Mouse (Mus musculus): ENCODE data around the gene Lekr1. TPM values are rescaled to one million over a fixed set of nuclear protein-coding genes. Genes with fewer than 3 reads are reported as not detected.

The Lekr1 gene
- not detected in 2 replicates for polyA plus RNA-seq (2011; ENCODE audit: insufficient read depth, insufficient read length, low replicate concordance, missing spikeins)

DNA sequence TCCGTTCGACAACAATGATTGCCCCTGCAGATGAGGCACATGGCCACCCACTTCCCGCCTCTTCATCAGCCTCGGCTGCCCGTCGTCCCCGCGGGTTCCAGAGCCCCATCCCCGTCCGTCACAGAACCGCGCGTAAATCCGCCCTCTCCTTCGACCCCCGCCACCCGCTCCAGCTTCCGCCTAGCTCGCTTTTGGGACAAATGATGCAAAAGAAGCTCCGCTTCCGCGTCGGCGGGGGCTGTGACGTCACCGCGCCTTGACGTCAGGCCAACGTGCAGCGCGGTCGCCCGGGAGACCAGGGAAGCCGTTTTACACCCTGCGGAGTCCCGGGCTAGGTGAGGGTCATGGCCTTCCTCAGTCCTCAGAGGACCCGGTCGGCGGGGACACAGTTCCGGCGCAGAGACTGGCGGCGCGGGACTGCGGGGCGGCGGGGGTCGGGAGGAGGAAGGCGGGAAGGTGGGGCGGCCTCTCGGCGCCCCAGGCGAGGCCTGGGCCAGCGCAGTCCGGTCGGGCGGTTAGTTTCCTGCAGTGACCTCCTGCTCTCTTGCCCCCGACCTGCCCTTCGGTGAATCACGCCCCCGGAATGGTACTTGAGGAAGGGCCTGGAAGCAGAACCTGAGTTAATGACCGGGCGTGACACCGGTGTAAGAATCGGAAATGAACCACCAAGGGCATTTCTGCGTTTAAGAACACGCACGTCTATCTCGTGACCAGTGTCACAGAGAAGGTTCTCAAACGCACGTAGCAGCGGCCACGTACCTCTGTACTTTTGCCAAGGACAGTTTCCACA, at the start of gene Lekr1:
TSS of gene Lekr1 (plus strand) at position 252 of the 790 bp plus-strand sequence.
- WGBS = under 1% methylated on average over 73 of the region's 73 CpGs
- Histone ChIP-seq H3K27ac (ENCODE audit: control insufficient read depth, insufficient read depth, low read depth, low read length, poor library complexity) (peak within 1 kb of the TSS; percentile 32), H3K4me1 (ENCODE audit: control insufficient read depth, insufficient read depth, low read length) (peaks cover 2% of the 10 kb centered on the region; the same call in 1 of the 2 replicates), H3K4me3 (replicated peaks; ENCODE audit: control insufficient read depth, low read depth, low read length) (peak within 1 kb of the TSS; percentile 91)
- TF ChIP-seq CTCF (IDR thresholded peaks at IDR 0.05; ENCODE audit: control insufficient read depth, insufficient read depth, low read length) = no peak
- peak; percentile 83; the same call in 1 of the 2 replicates for TF ChIP-seq POLR2A (IDR thresholded peaks at IDR 0.05; ENCODE audit: borderline replicate concordance, control insufficient read depth, low read depth, low read length)

- Histone ChIP-seq H3K27ac (ENCODE audit: control insufficient read depth, insufficient read depth, low read depth, low read length, poor library complexity) (no peak overlapping the region), H3K4me1 (ENCODE audit: control insufficient read depth, insufficient read depth, low read length) (no peaks in the 10 kb centered on the region), H3K4me3 (replicated peaks; ENCODE audit: control insufficient read depth, low read depth, low read length) (no peak overlapping the region)
- 75% methylated on average over 5 of the region's 5 CpGs for WGBS
- TF ChIP-seq CTCF (IDR thresholded peaks at IDR 0.05; ENCODE audit: control insufficient read depth, insufficient read depth, low read length) (no peak), POLR2A (IDR thresholded peaks at IDR 0.05; ENCODE audit: borderline replicate concordance, control insufficient read depth, low read depth, low read length) (no peak)
Observed at GRCm38 (mm10) chr3:65617507-65617906, 48.5 kb upstream of the Lekr1 start.

DNA sequence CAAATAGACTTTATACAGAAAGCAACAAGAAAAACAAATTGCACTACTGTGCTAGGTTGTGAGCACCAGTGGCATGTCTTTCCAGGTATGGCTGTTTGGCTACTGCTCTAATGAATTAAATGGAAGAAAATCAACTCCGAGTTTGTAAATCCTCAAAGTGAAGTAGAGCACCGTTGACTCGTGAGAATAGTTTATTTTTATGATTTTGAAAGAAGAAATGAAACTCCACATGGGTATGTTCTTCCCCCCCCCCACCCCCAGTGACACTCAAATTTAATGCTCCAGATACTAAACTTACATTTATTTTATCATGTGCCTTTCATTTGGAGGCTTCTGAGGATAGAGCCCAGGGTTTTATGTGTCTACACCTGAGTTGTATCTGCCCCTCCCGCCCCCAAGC, 46.7 kb upstream of the Lekr1 start:
- WGBS = 49% methylated on average over 4 of the region's 4 CpGs
- TF ChIP-seq POLR2A (IDR thresholded peaks at IDR 0.05; ENCODE audit: borderline replicate concordance, control insufficient read depth, low read depth, low read length) (no peak), CTCF (IDR thresholded peaks at IDR 0.05; ENCODE audit: control insufficient read depth, insufficient read depth, low read length) (no peak)
- Histone ChIP-seq H3K4me1 (ENCODE audit: control insufficient read depth, insufficient read depth, low read length) (no peaks in the 10 kb centered on the region), H3K27ac (ENCODE audit: control insufficient read depth, insufficient read depth, low read depth, low read length, poor library complexity) (no peak overlapping the region), H3K4me3 (replicated peaks; ENCODE audit: control insufficient read depth, low read depth, low read length) (no peak overlapping the region)

GRCm38 (mm10) chr3:65623057-65623456, 43.0 kb upstream of the Lekr1 start:
- Histone ChIP-seq H3K4me1 (ENCODE audit: control insufficient read depth, insufficient read depth, low read length) (no peaks in the 10 kb centered on the region), H3K4me3 (replicated peaks; ENCODE audit: control insufficient read depth, low read depth, low read length) (no peak overlapping the region), H3K27ac (ENCODE audit: control insufficient read depth, insufficient read depth, low read depth, low read length, poor library complexity) (no peak overlapping the region)
- TF ChIP-seq POLR2A (IDR thresholded peaks at IDR 0.05; ENCODE audit: borderline replicate concordance, control insufficient read depth, low read depth, low read length) = no peak
- TF ChIP-seq CTCF (IDR thresholded peaks at IDR 0.05; ENCODE audit: control insufficient read depth, insufficient read depth, low read length) = no peak
- 84% methylated on average over 6 of the region's 6 CpGs for WGBS

- no peak overlapping the region for H3K27ac ChIP-seq (ENCODE audit: control insufficient read depth, insufficient read depth, low read depth, low read length, poor library complexity)
- WGBS = 73% methylated on average over 8 of the region's 8 CpGs
Observed at GRCm38 (mm10) chr3:65625496-65626289, 40.3 kb upstream of the Lekr1 start.

GRCm38 (mm10) chr3:65626290-65626914, 39.6 kb upstream of the Lekr1 start:
- no peak overlapping the region for H3K4me3 ChIP-seq (replicated peaks; ENCODE audit: control insufficient read depth, low read depth, low read length)
- TF ChIP-seq POLR2A (IDR thresholded peaks at IDR 0.05; ENCODE audit: borderline replicate concordance, control insufficient read depth, low read depth, low read length) = no peak
- no peak for TF ChIP-seq CTCF (IDR thresholded peaks at IDR 0.05; ENCODE audit: control insufficient read depth, insufficient read depth, low read length)
- WGBS = 83% methylated on average over 7 of the region's 7 CpGs

More at GRCm38 (mm10) chr3:65625496-65626289, 40.3 kb upstream of the Lekr1 start:
- Histone ChIP-seq H3K4me3 (replicated peaks; ENCODE audit: control insufficient read depth, low read depth, low read length) (no peak overlapping the region), H3K4me1 (ENCODE audit: control insufficient read depth, insufficient read depth, low read length) (no peaks in the 10 kb centered on the region)
- TF ChIP-seq POLR2A (IDR thresholded peaks at IDR 0.05; ENCODE audit: borderline replicate concordance, control insufficient read depth, low read depth, low read length) = no peak
- no peak for TF ChIP-seq CTCF (IDR thresholded peaks at IDR 0.05; ENCODE audit: control insufficient read depth, insufficient read depth, low read length)

DNA sequence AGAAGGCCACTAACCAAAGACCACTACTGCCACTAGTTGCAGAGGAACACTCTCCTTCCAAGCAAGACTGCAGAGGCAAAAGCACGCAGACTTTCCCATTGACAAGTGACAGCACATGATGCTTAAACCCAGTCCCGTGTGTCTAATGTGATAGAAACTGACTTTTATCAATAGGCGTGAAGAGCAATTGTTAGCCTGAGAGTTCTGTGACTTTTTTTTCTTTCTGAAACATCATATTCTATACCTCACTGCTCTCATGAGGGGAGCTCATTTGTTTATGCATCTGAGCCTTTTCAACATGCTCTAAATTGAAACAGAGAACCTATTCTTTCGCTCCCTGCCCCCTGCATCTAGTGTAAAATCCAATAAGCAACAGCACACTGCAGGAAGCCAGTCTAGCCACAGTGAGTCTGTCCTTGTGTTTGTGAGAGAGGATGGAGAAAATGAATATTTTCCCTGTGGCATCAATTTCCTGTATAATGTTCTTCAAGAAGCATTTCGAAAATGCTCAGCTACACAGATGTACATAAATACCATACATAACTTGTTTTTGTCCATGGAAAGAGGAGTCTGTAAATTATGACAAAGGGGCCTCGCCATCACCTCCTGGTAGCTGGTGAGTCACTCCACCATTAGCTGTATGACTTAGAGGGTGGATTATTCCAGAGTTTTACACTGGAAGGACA, 38.9 kb upstream of the Lekr1 start:
- H3K27ac ChIP-seq (ENCODE audit: control insufficient read depth, insufficient read depth, low read depth, low read length, poor library complexity) = no peak overlapping the region
- no peaks in the 10 kb centered on the region for H3K4me1 ChIP-seq (ENCODE audit: control insufficient read depth, insufficient read depth, low read length)
- WGBS = 78% methylated on average over 6 of the region's 6 CpGs
- TF ChIP-seq CTCF (IDR thresholded peaks at IDR 0.05; ENCODE audit: control insufficient read depth, insufficient read depth, low read length) = no peak
- TF ChIP-seq POLR2A (IDR thresholded peaks at IDR 0.05; ENCODE audit: borderline replicate concordance, control insufficient read depth, low read depth, low read length) = no peak
- H3K4me3 ChIP-seq (replicated peaks; ENCODE audit: control insufficient read depth, low read depth, low read length) = no peak overlapping the region

More at GRCm38 (mm10) chr3:65626290-65626914, 39.6 kb upstream of the Lekr1 start:
- Histone ChIP-seq H3K4me1 (ENCODE audit: control insufficient read depth, insufficient read depth, low read length) (no peaks in the 10 kb centered on the region), H3K27ac (ENCODE audit: control insufficient read depth, insufficient read depth, low read depth, low read length, poor library complexity) (no peak overlapping the region)

Measured in bone marrow, adult 2 months (tissue).